Mouse (Mus musculus): ENCODE data around the gene Rufy3. TPM values are rescaled to one million over a fixed set of nuclear protein-coding genes. Genes with fewer than 3 reads are reported as not detected.

Gene Rufy3
- polyA plus RNA-seq, 1 experiment from 2014 or later, result 121 TPM

GRCm38 (mm10) chr5:88685306-88685705, 120.5 kb downstream of the Rufy3 start:
- Histone ChIP-seq H3K9ac (ENCODE audit: low read length) (no peak overlapping the region), H3K27ac (ENCODE audit: low read depth, low read length) (no peak overlapping the region), H3K4me2 (no peak overlapping the region), H3K27me3 (ENCODE audit: control insufficient read depth, insufficient read depth, low read length) (no peaks in the 10 kb centered on the region), H3K4me3 (ENCODE audit: low read depth, low read length) (no peak overlapping the region), H3K36me3 (ENCODE audit: control insufficient read depth, insufficient read depth, low read length) (no peaks in the 10 kb centered on the region), H3K9me3 (ENCODE audit: control insufficient read depth, low read length) (no peaks in the 10 kb centered on the region), H3K4me1 (ENCODE audit: control insufficient read depth, insufficient read depth, low read length) (no peaks in the 10 kb centered on the region)
- 19% methylated on average over 6 of the region's 6 CpGs for WGBS
- DNase-seq (ENCODE audit: low spot score, missing footprints) (peak; percentile 82), ATAC-seq (ENCODE audit: low FRiP score) (no peak)

- 74% methylated on average over 6 of the region's 6 CpGs for WGBS
- ATAC-seq (ENCODE audit: low FRiP score), result no peak
- peak; percentile 68 for DNase-seq (ENCODE audit: low spot score, missing footprints)
- no peaks in the 10 kb centered on the region for H3K4me1 ChIP-seq (ENCODE audit: control insufficient read depth, insufficient read depth, low read length)
- no peak overlapping the region for H3K9ac ChIP-seq (ENCODE audit: low read length)
- H3K27me3 ChIP-seq (ENCODE audit: control insufficient read depth, insufficient read depth, low read length), result no peaks in the 10 kb centered on the region
- no peaks in the 10 kb centered on the region for H3K9me3 ChIP-seq (ENCODE audit: control insufficient read depth, low read length)
- H3K36me3 ChIP-seq (ENCODE audit: control insufficient read depth, insufficient read depth, low read length), result no peaks in the 10 kb centered on the region
- H3K27ac ChIP-seq (ENCODE audit: low read depth, low read length), result no peak overlapping the region
- H3K4me3 ChIP-seq (ENCODE audit: low read depth, low read length), result no peak overlapping the region
- H3K4me2 ChIP-seq, result no peak overlapping the region
Measured at GRCm38 (mm10) chr5:88685745-88686299, 121.0 kb downstream of the Rufy3 start.

GRCm38 (mm10) chr5:88687996-88688406, 123.2 kb downstream of the Rufy3 start:
- no peak for ATAC-seq (ENCODE audit: low FRiP score)
- Histone ChIP-seq H3K36me3 (ENCODE audit: control insufficient read depth, insufficient read depth, low read length) (no peaks in the 10 kb centered on the region), H3K27me3 (ENCODE audit: control insufficient read depth, insufficient read depth, low read length) (no peaks in the 10 kb centered on the region), H3K9me3 (ENCODE audit: control insufficient read depth, low read length) (no peaks in the 10 kb centered on the region), H3K9ac (ENCODE audit: low read length) (no peak overlapping the region), H3K4me2 (no peak overlapping the region), H3K27ac (ENCODE audit: low read depth, low read length) (no peak overlapping the region), H3K4me1 (ENCODE audit: control insufficient read depth, insufficient read depth, low read length) (no peaks in the 10 kb centered on the region), H3K4me3 (ENCODE audit: low read depth, low read length) (no peak overlapping the region)
- peak; percentile 54 for DNase-seq (ENCODE audit: low spot score, missing footprints)
- WGBS, result 84% methylated on average over 8 of the region's 8 CpGs

- Histone ChIP-seq H3K27me3 (ENCODE audit: control insufficient read depth, insufficient read depth, low read length) (no peaks in the 10 kb centered on the region), H3K9ac (ENCODE audit: low read length) (no peak overlapping the region), H3K27ac (ENCODE audit: low read depth, low read length) (no peak overlapping the region), H3K4me3 (ENCODE audit: low read depth, low read length) (no peak overlapping the region), H3K4me2 (no peak overlapping the region), H3K36me3 (ENCODE audit: control insufficient read depth, insufficient read depth, low read length) (no peaks in the 10 kb centered on the region), H3K4me1 (ENCODE audit: control insufficient read depth, insufficient read depth, low read length) (no peaks in the 10 kb centered on the region), H3K9me3 (ENCODE audit: control insufficient read depth, low read length) (no peaks in the 10 kb centered on the region)
- no peak for ATAC-seq (ENCODE audit: low FRiP score)
- 88% methylated on average over 15 of the region's 15 CpGs for WGBS
- DNase-seq (ENCODE audit: low spot score, missing footprints), result peak; percentile 82
Measured at GRCm38 (mm10) chr5:88688583-88689187, 123.8 kb downstream of the Rufy3 start.

- Histone ChIP-seq H3K36me3 (ENCODE audit: control insufficient read depth, insufficient read depth, low read length) (no peaks in the 10 kb centered on the region), H3K9me3 (ENCODE audit: control insufficient read depth, low read length) (no peaks in the 10 kb centered on the region), H3K4me1 (ENCODE audit: control insufficient read depth, insufficient read depth, low read length) (no peaks in the 10 kb centered on the region), H3K27me3 (ENCODE audit: control insufficient read depth, insufficient read depth, low read length) (no peaks in the 10 kb centered on the region), H3K9ac (ENCODE audit: low read length) (no peak overlapping the region), H3K4me2 (no peak overlapping the region), H3K4me3 (ENCODE audit: low read depth, low read length) (no peak overlapping the region), H3K27ac (ENCODE audit: low read depth, low read length) (no peak overlapping the region)
- DNase-seq (ENCODE audit: low spot score, missing footprints) (peak; percentile 84), ATAC-seq (ENCODE audit: low FRiP score) (peak; percentile 50)
- 78% methylated on average over 3 of the region's 3 CpGs for WGBS
Measured at GRCm38 (mm10) chr5:88689279-88689938, 124.6 kb downstream of the Rufy3 start.

GRCm38 (mm10) chr5:88690681-88691505, 126.1 kb downstream of the Rufy3 start:
- no peak overlapping the region for H3K9ac ChIP-seq (ENCODE audit: low read length)
- no peaks in the 10 kb centered on the region for H3K9me3 ChIP-seq (ENCODE audit: control insufficient read depth, low read length)
- no peak overlapping the region for H3K4me2 ChIP-seq
- ATAC-seq (ENCODE audit: low FRiP score) (no peak), DNase-seq (ENCODE audit: low spot score, missing footprints) (peak; percentile 45)
- no peak overlapping the region for H3K4me3 ChIP-seq (ENCODE audit: low read depth, low read length)
- WGBS, result 75% methylated on average over 10 of the region's 10 CpGs
- H3K4me1 ChIP-seq (ENCODE audit: control insufficient read depth, insufficient read depth, low read length), result no peaks in the 10 kb centered on the region
- H3K27me3 ChIP-seq (ENCODE audit: control insufficient read depth, insufficient read depth, low read length), result no peaks in the 10 kb centered on the region
- H3K27ac ChIP-seq (ENCODE audit: low read depth, low read length), result no peak overlapping the region
- no peaks in the 10 kb centered on the region for H3K36me3 ChIP-seq (ENCODE audit: control insufficient read depth, insufficient read depth, low read length)

GRCm38 (mm10) chr5:88691506-88692095, 126.8 kb downstream of the Rufy3 start:
- H3K9me3 ChIP-seq (ENCODE audit: control insufficient read depth, low read length), result no peaks in the 10 kb centered on the region
- WGBS, result 87% methylated on average over 6 of the region's 6 CpGs
- ATAC-seq (ENCODE audit: low FRiP score) (no peak), DNase-seq (ENCODE audit: low spot score, missing footprints) (peak; percentile 69)
- H3K9ac ChIP-seq (ENCODE audit: low read length), result no peak overlapping the region
- H3K27me3 ChIP-seq (ENCODE audit: control insufficient read depth, insufficient read depth, low read length), result no peaks in the 10 kb centered on the region
- H3K4me1 ChIP-seq (ENCODE audit: control insufficient read depth, insufficient read depth, low read length), result no peaks in the 10 kb centered on the region
- H3K4me3 ChIP-seq (ENCODE audit: low read depth, low read length), result no peak overlapping the region
- H3K36me3 ChIP-seq (ENCODE audit: control insufficient read depth, insufficient read depth, low read length), result no peaks in the 10 kb centered on the region
- no peak overlapping the region for H3K4me2 ChIP-seq
- H3K27ac ChIP-seq (ENCODE audit: low read depth, low read length), result no peak overlapping the region

- Histone ChIP-seq H3K36me3 (ENCODE audit: control insufficient read depth, insufficient read depth, low read length) (no peaks in the 10 kb centered on the region), H3K9ac (ENCODE audit: low read length) (no peak overlapping the region), H3K27ac (ENCODE audit: low read depth, low read length) (no peak overlapping the region), H3K4me1 (ENCODE audit: control insufficient read depth, insufficient read depth, low read length) (no peaks in the 10 kb centered on the region), H3K4me2 (no peak overlapping the region), H3K27me3 (ENCODE audit: control insufficient read depth, insufficient read depth, low read length) (no peaks in the 10 kb centered on the region), H3K4me3 (ENCODE audit: low read depth, low read length) (no peak overlapping the region), H3K9me3 (ENCODE audit: control insufficient read depth, low read length) (no peaks in the 10 kb centered on the region)
- ATAC-seq (ENCODE audit: low FRiP score) (no peak), DNase-seq (ENCODE audit: low spot score, missing footprints) (peak; percentile 35)
- 84% methylated on average over 4 of the region's 4 CpGs for WGBS
Measured at GRCm38 (mm10) chr5:88692586-88692985, 127.7 kb downstream of the Rufy3 start.
